Mouse (Mus musculus): ENCODE results near the gene Atp13a2. TPM values are rescaled to one million over a fixed set of nuclear protein-coding genes. Genes with fewer than 3 reads are reported as not detected.

Gene Atp13a2
- total RNA-seq (2014; fragmentation: Nextera tagmentation) (24.6 and 25.2 TPM in 2 replicates), total RNA-seq (2017) (20.4 and 28.7 TPM in 2 replicates)

DNA sequence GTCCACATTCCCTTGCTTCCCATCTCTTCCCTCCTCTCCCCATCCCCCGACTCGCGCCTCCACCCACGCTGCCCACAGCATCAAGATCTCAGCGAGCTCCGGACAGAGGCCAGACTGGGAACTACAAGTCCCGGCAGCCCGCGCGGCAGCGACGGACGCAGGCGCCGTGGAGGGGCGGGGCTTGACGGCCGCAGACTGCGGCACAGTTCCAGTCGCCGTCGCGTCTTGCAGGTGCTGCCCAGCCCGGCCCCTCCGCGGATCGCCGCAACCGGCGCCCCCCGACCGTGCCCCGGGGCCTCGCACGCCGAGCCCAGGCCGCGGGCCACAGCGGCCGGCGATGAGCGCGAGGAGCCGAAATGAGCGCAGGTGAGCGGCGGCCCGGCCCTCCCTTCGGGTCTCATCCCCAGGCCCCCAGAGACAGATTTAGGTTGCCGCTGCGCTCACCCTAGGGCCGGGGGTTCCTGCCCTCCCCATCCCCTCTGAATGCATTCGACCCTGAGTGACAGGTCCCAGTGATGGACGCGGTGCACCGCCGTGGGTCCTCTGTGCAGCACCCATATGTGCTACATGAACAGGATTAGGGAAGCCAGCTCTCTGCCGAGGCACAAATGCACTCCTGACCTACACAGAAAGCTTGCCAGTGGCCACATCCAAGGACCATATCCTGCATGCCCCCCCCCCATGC, at the start of gene Atp13a2:
Gene Atp13a2, plus strand, starts transcription at position 163 of the 685 bp plus-strand sequence.
- ATAC-seq (replicated peaks; ENCODE audit: low FRiP score, low TSS enrichment, poor library complexity, severe bottlenecking): peak; percentile 64

DNA sequence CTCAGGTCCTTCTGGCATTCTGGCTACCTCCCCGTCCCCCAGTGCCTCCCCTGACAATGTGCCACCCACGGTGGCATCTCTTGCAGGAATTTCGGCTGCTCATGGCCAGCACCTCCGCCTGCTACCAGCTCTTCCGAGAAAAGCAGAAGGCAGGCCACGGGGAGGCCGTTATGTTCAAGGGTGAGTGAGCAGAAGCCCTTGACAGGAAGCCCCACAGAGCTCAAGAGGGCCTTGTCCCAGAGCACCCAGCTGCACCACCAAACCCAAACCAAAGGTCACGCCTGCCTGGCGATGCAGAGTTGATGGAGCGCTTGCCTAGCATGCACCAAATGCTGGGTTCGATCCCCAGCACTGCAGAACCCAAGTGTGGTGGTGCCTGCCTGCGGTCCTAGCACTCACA, 42.3 kb upstream of the Atp13a2 start:
- ATAC-seq (replicated peaks; ENCODE audit: low FRiP score, low TSS enrichment, poor library complexity, severe bottlenecking): no peak

DNA sequence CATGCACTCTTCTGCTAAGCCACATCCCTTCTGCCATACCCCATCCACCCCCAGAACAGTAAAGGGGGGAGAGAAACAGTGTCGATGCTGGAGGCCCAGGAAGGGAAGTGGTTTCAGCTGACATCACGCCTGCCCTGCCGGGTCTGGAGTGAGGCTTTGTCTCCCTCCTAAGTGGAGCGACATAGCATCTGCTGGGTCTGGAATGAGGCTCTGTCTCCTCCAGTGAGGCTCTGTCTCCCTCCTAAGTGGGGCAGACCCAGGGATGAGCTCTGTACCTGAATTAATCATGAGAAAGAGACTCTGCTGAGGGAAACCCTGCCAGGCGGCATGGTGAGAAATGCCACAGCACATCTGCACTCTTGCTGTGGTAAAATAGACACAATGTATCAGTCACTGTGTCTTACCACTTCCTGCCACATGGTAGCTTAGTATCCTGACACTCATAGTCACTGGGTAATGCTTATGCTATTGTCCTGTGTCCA, 41.7 kb upstream of the Atp13a2 start:
- peak; percentile 53; the same call in 1 of the 2 replicates for ATAC-seq (replicated peaks; ENCODE audit: low FRiP score, low TSS enrichment, poor library complexity, severe bottlenecking)

DNA sequence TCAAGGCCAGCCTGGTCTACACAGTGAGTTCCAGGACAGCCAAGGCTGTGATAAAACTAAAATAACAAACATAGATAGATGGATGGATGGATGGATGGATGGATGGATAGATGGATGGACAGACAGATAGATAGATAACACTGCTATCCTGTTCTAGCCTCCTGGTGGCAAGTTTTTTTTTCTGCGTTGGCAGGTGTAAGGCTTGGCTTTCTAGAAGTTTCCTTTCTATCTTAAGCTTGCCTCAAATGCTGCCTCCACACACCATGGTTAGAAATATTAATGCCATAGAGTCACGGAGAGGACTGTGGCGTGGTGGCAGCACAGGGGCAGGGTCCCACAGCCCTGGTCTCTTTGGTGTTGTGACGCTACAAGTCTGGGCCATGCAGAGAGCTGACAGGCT, 41.1 kb upstream of the Atp13a2 start:
- ATAC-seq (replicated peaks; ENCODE audit: low FRiP score, low TSS enrichment, poor library complexity, severe bottlenecking): no peak

DNA sequence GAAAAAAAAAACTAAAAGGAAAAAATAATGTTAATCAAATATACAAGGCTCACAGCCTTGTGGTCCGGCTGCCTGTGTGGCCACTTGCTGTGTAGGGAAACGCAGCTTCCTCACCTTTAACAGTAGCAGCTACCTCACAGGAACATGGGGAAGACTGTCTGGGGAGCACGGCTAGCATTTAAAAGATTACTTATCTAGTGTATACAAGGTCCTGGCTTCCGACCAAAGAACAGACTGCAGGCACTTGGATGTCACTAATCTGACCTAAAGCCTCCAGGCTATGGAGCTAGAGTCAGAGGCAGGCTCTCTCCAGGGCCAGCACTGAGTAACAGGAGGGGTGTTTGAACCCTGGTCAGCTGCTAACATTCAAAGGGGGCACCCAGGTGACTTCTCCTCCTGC, 40.6 kb upstream of the Atp13a2 start:
- peak; percentile 66 for ATAC-seq (replicated peaks; ENCODE audit: low FRiP score, low TSS enrichment, poor library complexity, severe bottlenecking)

DNA sequence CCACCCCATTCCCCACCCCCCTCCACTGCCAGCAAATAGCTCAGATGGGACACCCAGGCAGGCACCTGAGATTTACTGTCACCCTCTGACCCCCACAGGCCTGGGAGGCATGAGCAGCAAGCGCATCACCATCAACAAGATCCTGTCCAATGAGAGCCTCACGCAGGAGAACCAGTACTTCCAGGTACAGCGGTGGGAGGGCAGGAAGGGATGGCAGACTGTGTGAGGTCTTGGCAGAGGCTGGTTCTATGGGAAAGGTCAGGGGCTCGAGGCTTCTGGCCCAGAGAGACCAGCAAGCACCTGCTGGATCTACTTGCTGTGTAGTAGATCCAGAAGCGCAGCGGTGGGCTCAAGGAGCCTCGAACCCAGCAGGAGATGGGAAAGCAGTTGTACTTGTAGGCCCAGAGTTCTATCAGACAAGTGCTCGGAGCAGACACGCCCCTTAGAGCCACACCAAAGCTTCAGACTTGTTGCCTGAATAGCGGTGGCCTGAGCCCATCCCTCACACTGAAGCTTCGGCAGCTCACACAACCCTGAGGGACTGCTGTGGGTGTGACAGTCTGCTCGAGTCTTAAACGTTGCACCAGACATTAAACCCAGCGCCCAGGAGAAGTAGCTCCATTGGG, 40.0 kb upstream of the Atp13a2 start:
- no peak for ATAC-seq (replicated peaks; ENCODE audit: low FRiP score, low TSS enrichment, poor library complexity, severe bottlenecking)

DNA sequence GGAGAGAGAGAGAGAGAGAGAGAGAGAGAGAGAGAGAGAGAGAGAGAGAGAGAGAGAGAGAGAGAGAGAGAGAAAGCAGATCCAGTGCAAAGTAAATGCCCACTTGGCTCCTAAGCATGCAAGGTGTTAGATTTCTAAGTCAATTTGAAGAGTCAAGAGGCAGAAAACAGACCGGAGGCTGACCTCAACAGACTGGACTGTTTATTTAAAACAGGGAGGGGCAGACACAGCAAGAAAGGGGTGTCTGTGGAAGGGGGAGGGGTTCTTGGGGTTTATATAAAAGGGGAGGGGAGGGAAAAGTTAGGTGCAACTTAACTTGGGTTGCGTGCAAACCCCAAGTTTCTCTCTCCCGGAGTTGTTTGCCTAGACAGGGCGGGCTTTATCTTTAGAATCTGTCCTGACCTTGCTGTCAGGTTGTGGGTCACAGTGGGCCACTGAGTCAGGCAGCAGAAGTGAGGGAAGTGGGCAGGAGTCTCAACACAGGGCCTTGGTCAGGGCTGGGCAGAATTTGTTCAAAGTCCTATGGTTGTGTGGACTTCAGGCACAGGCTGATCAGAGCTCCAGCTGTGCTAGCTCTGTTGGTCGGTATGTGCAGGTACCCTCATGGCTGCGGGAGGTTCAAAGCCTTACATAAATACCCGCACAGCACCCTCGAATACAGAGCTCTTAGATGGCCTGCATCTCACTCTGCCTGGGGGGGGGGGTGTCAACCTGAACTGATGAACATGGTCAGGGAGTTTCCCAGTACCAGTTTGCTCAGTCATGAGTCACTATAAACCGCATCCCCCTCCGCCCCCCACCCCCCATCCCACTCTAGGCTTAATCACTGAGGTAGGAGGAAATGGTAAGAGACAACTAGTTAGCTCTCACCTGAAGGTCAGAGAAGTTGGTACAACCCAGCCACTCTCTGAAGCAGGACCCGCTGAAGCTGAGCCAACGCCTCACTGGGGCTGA, 38.9 kb upstream of the Atp13a2 start:
- no peak for ATAC-seq (replicated peaks; ENCODE audit: low FRiP score, low TSS enrichment, poor library complexity, severe bottlenecking)

DNA sequence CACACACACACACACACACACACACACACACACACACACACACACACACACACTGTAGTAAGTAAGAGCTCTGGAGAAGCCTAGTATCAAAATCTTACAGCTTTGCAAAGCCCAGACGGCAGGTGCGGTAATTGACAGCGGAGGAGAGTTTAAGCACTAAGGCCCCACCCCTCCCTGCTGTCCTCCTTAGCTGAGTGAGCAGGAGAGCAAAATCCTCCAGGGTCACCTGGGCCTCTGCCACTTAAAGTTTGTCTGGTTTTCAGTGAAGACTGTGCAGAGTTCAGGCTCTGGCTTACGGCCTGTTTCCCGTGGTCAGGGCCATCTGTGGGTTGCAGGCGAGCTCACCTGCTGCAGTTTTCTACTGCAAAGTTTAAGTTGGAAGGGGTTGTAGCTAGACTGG, 38.2 kb upstream of the Atp13a2 start:
- ATAC-seq (replicated peaks; ENCODE audit: low FRiP score, low TSS enrichment, poor library complexity, severe bottlenecking): no peak

DNA sequence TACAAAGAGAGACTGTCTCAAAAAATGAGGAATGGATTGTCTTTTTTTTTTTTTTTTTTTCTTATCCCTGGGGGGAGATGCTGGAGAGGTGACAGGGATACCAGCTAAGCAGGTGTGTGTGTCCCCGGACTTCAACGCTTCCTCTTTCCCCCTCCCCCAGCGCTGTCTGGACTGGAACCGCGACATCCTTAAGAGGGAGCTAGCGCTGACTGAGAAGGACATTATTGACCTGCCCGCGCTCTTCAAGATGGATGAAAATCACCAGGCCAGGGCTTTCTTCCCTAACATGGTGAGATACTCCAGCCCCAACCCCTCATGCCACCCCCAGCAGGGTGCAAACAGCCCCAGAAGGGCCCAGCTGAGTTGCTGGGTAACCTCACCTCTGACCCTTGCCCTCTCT, 37.6 kb upstream of the Atp13a2 start:
- no peak for ATAC-seq (replicated peaks; ENCODE audit: low FRiP score, low TSS enrichment, poor library complexity, severe bottlenecking)

DNA sequence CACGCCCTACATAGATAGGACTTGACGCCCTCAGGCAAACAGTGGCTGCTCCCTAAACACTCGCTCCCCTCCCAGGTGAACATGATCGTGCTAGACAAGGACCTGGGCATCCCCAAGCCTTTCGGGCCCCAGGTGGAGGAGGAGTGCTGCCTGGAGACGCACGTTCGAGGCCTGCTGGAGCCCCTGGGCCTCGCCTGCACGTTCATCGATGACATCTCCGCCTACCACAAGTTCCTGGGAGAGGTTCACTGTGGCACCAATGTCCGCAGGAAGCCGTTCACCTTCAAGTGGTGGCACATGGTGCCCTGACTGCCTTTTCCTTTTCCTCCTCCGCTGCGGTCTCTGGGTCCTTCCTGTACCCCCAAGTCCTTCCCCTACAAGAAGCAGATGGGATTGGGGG, 37.1 kb upstream of the Atp13a2 start:
- ATAC-seq (replicated peaks; ENCODE audit: low FRiP score, low TSS enrichment, poor library complexity, severe bottlenecking): no peak

DNA sequence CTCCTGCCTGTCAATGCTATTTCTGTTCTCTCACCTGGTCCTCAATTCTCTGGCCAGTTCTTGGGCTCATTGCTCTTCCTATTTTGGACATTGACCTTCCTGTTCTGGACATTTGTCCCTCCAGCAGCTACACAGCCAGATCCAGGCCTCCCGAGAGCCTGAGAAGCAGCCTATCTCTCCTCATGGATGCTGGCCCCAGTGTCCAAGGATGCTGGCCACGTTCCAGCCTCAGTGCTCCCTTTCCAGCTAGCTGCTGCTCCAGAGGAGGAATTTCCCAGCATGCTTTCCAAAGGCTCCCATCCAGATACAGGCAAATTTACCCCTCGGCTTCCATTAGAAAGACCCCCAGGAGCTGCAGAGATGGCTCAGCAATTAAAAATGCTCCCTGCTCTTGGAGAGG, 36.1 kb upstream of the Atp13a2 start:
- ATAC-seq (replicated peaks; ENCODE audit: low FRiP score, low TSS enrichment, poor library complexity, severe bottlenecking): no peak

DNA sequence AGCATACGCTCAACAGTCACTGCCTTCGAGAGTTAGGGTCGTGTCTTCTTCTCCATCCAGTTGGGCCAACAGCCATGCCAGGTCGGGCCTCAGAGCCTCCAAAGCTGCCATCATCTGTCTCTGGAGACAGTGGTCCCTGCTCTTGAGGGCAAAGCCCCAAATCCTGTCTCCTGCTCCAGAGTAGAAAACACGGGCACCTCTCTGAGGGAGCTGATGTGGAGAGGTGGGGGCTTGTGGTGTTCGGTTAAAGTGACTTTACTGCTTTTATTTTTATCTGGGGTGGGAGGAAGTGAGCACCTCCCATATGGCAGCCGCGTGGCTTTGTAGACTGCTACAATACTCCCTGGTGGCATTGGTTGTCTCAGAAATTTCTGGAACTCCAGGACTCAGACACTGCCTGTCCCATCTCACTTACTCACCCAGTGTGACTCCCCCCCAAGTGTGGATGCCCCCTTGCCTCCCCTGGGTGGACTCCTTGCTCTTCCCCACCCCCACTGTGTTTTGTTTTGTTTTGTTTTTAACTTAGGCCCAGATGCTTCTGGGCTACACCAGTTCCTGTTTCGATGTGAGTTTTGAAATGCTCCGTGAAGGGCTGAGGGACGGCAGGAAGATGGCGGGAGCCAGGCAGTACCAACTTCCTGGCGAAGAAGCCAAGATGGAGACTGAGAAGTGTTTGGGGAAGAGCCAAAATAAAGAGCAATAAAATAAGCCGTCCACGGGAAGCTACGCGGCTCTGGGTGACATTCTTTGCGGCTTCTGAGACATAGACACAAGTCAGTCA, 34.6 kb upstream of the Atp13a2 start:
- no peak for ATAC-seq (replicated peaks; ENCODE audit: low FRiP score, low TSS enrichment, poor library complexity, severe bottlenecking)

DNA sequence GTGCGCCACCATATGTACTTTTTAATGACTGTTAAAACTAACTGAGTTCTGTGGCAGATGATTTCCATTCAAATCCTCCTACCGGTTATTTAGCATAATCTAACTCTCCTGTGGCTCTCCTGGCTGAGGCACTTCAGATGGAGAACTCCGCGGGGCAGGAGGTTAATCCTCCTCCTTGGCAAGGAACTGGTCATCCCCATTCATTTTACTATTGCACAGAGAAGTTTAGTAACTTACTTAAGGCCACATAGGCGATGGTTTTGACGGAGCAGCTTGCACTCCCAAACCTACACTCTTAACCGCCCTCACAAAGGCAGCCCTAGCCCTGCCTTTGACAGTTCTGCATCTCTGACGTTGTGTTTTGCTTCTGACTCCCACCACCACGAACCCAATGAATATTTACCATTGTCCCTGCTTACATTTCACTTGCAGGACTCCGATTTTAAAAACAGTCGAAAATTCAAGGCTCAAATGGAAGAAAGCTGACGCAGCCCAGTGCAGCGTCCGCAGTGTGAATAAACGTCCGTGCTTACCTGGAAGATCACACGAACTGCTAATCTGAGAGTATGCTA, 29.5 kb upstream of the Atp13a2 start:
- ATAC-seq (replicated peaks; ENCODE audit: low FRiP score, low TSS enrichment, poor library complexity, severe bottlenecking): no peak

DNA sequence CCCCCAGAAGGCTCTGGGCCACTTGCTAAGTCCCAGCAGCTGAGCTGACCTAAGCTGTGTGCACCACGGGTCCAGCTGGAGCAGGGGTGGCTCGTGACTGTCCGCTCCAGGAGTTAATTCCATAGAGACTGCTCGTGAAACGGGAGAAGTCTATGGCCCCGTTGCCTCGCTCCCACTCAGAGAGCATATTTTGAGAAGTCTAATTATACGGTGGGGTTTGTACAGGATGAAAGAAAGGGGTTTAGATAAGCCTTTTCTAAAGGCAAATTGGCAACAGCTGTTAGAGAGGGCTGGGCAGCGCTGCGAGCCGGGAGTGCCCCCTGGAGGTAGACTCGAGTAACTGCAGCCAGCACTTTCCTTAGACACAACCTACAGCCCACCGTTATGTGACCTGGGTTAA, 28.9 kb upstream of the Atp13a2 start:
- ATAC-seq (replicated peaks; ENCODE audit: low FRiP score, low TSS enrichment, poor library complexity, severe bottlenecking): peak; percentile 38

DNA sequence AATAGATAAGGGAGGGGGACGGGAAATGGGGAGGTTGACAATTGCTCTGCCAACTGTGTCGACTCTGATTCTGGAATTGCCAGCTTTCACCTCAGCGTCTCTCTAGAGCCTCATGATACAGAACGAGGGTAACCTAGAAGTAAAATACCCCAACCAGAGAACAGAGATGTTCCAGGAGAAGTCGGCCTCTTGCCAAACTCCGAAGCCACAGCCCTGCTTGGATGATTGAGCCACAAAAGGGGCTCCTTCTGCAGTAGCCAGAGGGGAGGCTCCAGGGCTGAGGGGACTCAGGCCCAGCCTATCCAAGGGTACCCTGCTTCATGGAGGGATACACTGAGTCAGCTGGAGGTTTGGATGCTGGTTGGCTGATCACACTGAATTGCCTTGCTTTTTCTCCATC, 28.4 kb upstream of the Atp13a2 start:
- no peak for ATAC-seq (replicated peaks; ENCODE audit: low FRiP score, low TSS enrichment, poor library complexity, severe bottlenecking)

DNA sequence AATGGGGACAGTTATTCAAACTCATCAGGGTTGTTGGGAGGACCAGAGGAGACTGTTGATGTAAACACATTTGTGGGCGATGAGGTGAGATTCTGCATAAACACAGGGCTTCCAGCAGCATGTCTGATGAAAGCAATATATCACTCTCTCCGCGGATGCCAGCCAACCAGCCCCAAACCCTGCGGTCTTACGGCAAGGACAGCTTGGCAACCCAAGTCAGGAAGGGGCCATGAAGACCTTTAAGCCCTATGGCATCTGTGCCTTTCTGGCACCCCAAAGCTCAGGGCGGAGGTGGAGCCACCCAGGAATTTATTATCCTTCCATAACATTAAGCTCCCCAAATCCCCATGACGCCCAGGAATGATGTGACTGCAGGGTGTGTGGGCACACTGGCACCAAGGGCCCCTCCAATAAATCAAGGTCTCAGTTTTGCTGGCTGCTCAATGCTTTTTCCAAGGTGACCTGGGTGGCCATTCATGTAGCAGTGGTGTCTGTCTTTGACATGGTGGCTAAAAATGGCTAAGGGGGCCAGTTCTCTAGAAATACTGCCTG, 27.5 kb upstream of the Atp13a2 start:
- no peak for ATAC-seq (replicated peaks; ENCODE audit: low FRiP score, low TSS enrichment, poor library complexity, severe bottlenecking)

DNA sequence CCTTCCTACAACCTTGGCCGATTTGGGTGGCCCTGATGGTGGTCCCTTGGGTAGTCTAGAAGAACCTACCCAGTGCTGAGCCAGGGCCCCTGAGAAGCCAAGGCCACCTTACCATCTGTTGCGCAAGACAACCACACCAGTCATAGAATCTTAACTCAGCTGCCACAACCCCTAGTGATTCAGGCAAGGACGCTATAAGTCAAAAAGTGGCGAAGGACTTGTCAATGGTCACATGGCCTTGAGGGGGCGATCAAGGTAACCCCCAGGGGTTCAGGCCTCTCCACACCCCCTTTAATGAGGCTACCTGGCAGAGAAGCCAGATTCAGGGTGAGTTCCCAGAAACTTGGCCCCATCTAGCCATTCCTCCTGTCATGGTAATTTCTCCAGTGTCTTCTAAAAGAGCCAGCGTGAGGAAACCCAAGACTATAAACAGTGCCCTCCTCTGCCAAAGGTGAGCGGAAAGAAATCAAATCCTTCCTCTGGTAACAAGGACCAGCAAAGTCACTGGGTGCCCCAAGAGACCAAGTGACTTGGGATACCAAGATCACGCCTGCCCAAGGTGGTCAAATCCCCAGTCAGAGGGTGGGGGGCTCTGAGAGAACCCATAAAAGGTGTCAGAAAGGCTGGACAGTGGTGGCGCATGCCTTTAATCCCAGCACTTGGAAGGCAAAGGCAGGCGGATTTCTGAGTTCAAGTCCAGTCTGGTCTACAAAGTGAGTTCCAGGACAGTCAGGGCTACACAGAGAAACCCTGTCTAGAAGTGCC, 26.8 kb upstream of the Atp13a2 start:
- ATAC-seq (replicated peaks; ENCODE audit: low FRiP score, low TSS enrichment, poor library complexity, severe bottlenecking): no peak

Data from megakaryocyte-erythroid progenitor cell, adult 5-6 weeks (primary cell).